Comparison of ENCODE assay signal across 8 mouse cellular contexts in the genomic region with DNA sequence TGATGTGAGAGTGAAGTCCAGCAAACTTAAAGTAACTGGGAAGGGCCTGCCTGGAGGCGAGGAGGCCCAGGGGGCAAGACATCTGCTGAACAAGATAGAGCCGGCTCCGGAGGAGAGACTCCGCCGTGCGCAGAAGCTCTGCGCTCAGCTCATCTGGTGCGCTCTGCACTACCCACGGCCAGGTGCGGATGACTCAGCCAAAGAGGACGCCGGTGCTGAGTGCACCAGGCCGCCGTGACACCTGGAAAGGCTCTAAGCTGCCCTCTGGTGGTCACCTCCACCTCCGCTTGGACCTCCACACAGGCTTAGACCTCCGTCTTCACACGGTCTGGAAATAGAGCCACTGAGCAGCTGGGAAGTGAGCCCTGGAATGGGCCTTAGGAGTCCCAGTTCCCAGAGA. TPM values are rescaled to one million over a fixed set of nuclear protein-coding genes. Genes with fewer than 3 reads are reported as not detected.
DNase-seq lines count a peak whose midpoint lies in the region; ATAC-seq and TF ChIP-seq lines count a peak whose summit lies in the region.

No protein-coding gene starts in this region.

- H3K4me1 ChIP-seq in G1E (ENCODE audit: insufficient read depth, low read depth, low read length), result peaks cover 83% of the 10 kb centered on the region
- peaks cover 19% of the 10 kb centered on the region for H3K4me1 ChIP-seq in forebrain, embryonic 11.5 days (replicated peaks; ENCODE audit: control insufficient read depth, insufficient read depth, low read length)
- peaks cover 45% of the 10 kb centered on the region for H3K4me1 ChIP-seq in limb, embryonic 12.5 days (replicated peaks)
- H3K4me1 ChIP-seq in midbrain, embryonic 12.5 days, result peaks cover 25% of the 10 kb centered on the region; the same call in 1 of the 2 replicates
- H3K4me1 ChIP-seq in stomach, embryonic 14.5 days (ENCODE audit: control insufficient read depth, insufficient read depth, low read length), result peaks cover 15% of the 10 kb centered on the region

- H3K27ac ChIP-seq in forebrain, embryonic 11.5 days (ENCODE audit: low read depth, low read length), result no peak overlapping the region
- no peak overlapping the region for H3K27ac ChIP-seq in limb, embryonic 12.5 days
- H3K27ac ChIP-seq in midbrain, embryonic 12.5 days (replicated peaks), result no peak overlapping the region
- H3K27ac ChIP-seq in stomach, embryonic 14.5 days (ENCODE audit: low read length), result peak overlapping the region; percentile 21; the same call in 1 of the 2 replicates

- H3K36me3 ChIP-seq in G1E (replicated peaks), result no peaks in the 10 kb centered on the region
- H3K36me3 ChIP-seq in forebrain, embryonic 11.5 days (ENCODE audit: control insufficient read depth, insufficient read depth, low read length), result no peaks in the 10 kb centered on the region
- H3K36me3 ChIP-seq in limb, embryonic 12.5 days, result no peaks in the 10 kb centered on the region
- H3K36me3 ChIP-seq in midbrain, embryonic 12.5 days, result no peaks in the 10 kb centered on the region
- no peaks in the 10 kb centered on the region for H3K36me3 ChIP-seq in stomach, embryonic 14.5 days (ENCODE audit: control insufficient read depth, insufficient read depth, low read length)

- no peak overlapping the region for H3K9ac ChIP-seq in forebrain, embryonic 11.5 days (ENCODE audit: low read length)
- no peak overlapping the region for H3K9ac ChIP-seq in limb, embryonic 12.5 days (replicated peaks)
- H3K9ac ChIP-seq in midbrain, embryonic 12.5 days (replicated peaks), result no peak overlapping the region
- H3K9ac ChIP-seq in stomach, embryonic 14.5 days (replicated peaks; ENCODE audit: low read depth, low read length), result no peak overlapping the region; the same call in 1 of the 2 replicates

- peak; percentile 18 for ATAC-seq in G1E (ENCODE audit: extremely low read depth, insufficient number of reproducible peaks, low FRiP score, poor library complexity, severe bottlenecking)
- peak; percentile 63 for ATAC-seq in forebrain, embryonic 11.5 days (replicated peaks; ENCODE audit: low FRiP score)
- ATAC-seq in hematopoietic stem cell, adult 5-6 weeks (replicated peaks in 1 of 2; ENCODE audit: insufficient read depth in 1 of 2, low FRiP score in 2 of 2, low TSS enrichment in 1 of 2, low read depth in 1 of 2, poor library complexity in 2 of 2, severe bottlenecking in 2 of 2), result peak; percentile 24 to 43; a peak in 3 of 4 replicates
- ATAC-seq in limb, embryonic 12.5 days (ENCODE audit: insufficient number of reproducible peaks, insufficient read depth, low FRiP score, low TSS enrichment, low read depth), result peak; percentile 76; the same call in 1 of the 2 replicates
- peak; percentile 32; the same call in 1 of the 2 replicates for ATAC-seq in midbrain, embryonic 12.5 days (ENCODE audit: low FRiP score, low read depth)
- ATAC-seq in stomach, embryonic 14.5 days (ENCODE audit: insufficient number of reproducible peaks, insufficient read depth, low FRiP score, low read depth), result peak; percentile 77

- peak overlapping the region; percentile 64; the same call in 1 of the 2 replicates for H3K4me3 ChIP-seq in G1E (ENCODE audit: low read depth, low read length)
- no peak overlapping the region for H3K4me3 ChIP-seq in forebrain, embryonic 11.5 days (ENCODE audit: low read depth, low read length)
- 0 out of 2 replicates have a peak overlapping the region, but pooled peaks have one; percentile 20 for H3K4me3 ChIP-seq in limb, embryonic 12.5 days (replicated peaks)
- no peak overlapping the region for H3K4me3 ChIP-seq in midbrain, embryonic 12.5 days
- no peak overlapping the region for H3K4me3 ChIP-seq in stomach, embryonic 14.5 days (ENCODE audit: low read depth, low read length)

- 2% methylated on average over 17 of the region's 17 CpGs for WGBS in forebrain, embryonic 11.5 days
- WGBS in limb, embryonic 12.5 days, result 3% methylated on average over 17 of the region's 17 CpGs
- 6% methylated on average over 17 of the region's 17 CpGs for WGBS in midbrain, embryonic 12.5 days
- WGBS in stomach, embryonic 14.5 days, result 3% methylated on average over 16 of the region's 17 CpGs

- peaks cover 3% of the 10 kb centered on the region; the same call in 1 of the 2 replicates for H3K27me3 ChIP-seq in G1E (ENCODE audit: insufficient read depth, low read length)
- peaks cover 46% of the 10 kb centered on the region for H3K27me3 ChIP-seq in forebrain, embryonic 11.5 days (ENCODE audit: control insufficient read depth, insufficient read depth, low read length)
- H3K27me3 ChIP-seq in limb, embryonic 12.5 days, result peaks cover 82% of the 10 kb centered on the region
- H3K27me3 ChIP-seq in midbrain, embryonic 12.5 days, result peaks cover 93% of the 10 kb centered on the region
- peaks cover 15% of the 10 kb centered on the region; the same call in 1 of the 2 replicates for H3K27me3 ChIP-seq in stomach, embryonic 14.5 days (ENCODE audit: control insufficient read depth, insufficient read depth, low read length)

- 0 out of 2 replicates have a peak, but pooled peaks have one; percentile 12 for TF ChIP-seq CTCF in G1E (IDR thresholded peaks at IDR 0.05; ENCODE audit: low read depth, low read length)

- DNase-seq in G1E (ENCODE audit: low spot score), result peak; percentile 42
- DNase-seq in c-Kit-positive CD71-positive TER-119-negative erythroid progenitor cells, embryonic 14.5 days (ENCODE audit: low read depth), result peak; percentile 80
- peak; percentile 85 for DNase-seq in forebrain, embryonic 11.5 days (ENCODE audit: low spot score)
- no peak for DNase-seq in frontal cortex, postnatal 14 days (ENCODE audit: low spot score in 2 of 2)

- no peaks in the 10 kb centered on the region for H3K9me3 ChIP-seq in G1E (replicated peaks)
- H3K9me3 ChIP-seq in forebrain, embryonic 11.5 days (ENCODE audit: control insufficient read depth, low read length), result no peaks in the 10 kb centered on the region
- H3K9me3 ChIP-seq in limb, embryonic 12.5 days, result no peaks in the 10 kb centered on the region
- H3K9me3 ChIP-seq in midbrain, embryonic 12.5 days, result no peaks in the 10 kb centered on the region
- no peaks in the 10 kb centered on the region for H3K9me3 ChIP-seq in stomach, embryonic 14.5 days (ENCODE audit: control insufficient read depth, low read depth, low read length)

- no peak overlapping the region for H3K4me2 ChIP-seq in forebrain, embryonic 11.5 days (ENCODE audit: low read depth, low read length, severe bottlenecking)
- H3K4me2 ChIP-seq in limb, embryonic 12.5 days, result peak overlapping the region; percentile 42
- H3K4me2 ChIP-seq in midbrain, embryonic 12.5 days (replicated peaks), result peak overlapping the region; percentile 29
- peak overlapping the region; percentile 30; the same call in 1 of the 2 replicates for H3K4me2 ChIP-seq in stomach, embryonic 14.5 days (replicated peaks; ENCODE audit: low read depth, low read length)

RNA-seq across cellular contexts. Expression of a gene that starts 7.7 kb away (rescaled TPM):
- total RNA-seq in G1E (2014; fragmentation: Nextera tagmentation) (1,659 and 2,059 TPM in 2 replicates), G1E (2017) (5,034 and 5,354 TPM in 2 replicates)
- 1,198 and 3,016 TPM in 2 replicates for polyA plus RNA-seq in G1E (2012)
- 109 and 120 TPM in 2 replicates for polyA plus RNA-seq in forebrain, embryonic 11.5 days (2014; fragmentation: Nextera tagmentation; extraction: Ambion mirVana)
- 19.3 and 81.7 TPM in 2 replicates for total RNA-seq in hematopoietic stem cell, adult 5-6 weeks (2017)
- polyA plus RNA-seq in limb, embryonic 12.5 days (2016; fragmentation: Nextera tagmentation; extraction: Ambion mirVana), result 43.6 and 53.6 TPM in 2 replicates
- polyA plus RNA-seq in midbrain, embryonic 12.5 days (2016; fragmentation: Nextera tagmentation; extraction: Ambion mirVana), result 31.1 and 38.8 TPM in 2 replicates
- polyA plus RNA-seq in stomach, embryonic 14.5 days (2014; fragmentation: Nextera tagmentation; extraction: Ambion mirVana), result 888 and 910 TPM in 2 replicates

RNA-seq across cellular contexts. Expression of a gene that starts 14.1 kb away (rescaled TPM):
- 541 and 661 TPM in 2 replicates for total RNA-seq in G1E (2014; fragmentation: Nextera tagmentation)
- 2,059 and 2,753 TPM in 2 replicates for total RNA-seq in G1E (2017)
- 6,726 and 9,419 TPM in 2 replicates for polyA plus RNA-seq in G1E (2012)
- 36.5 and 39.0 TPM in 2 replicates for polyA plus RNA-seq in forebrain, embryonic 11.5 days (2014; fragmentation: Nextera tagmentation; extraction: Ambion mirVana)
- 4.9 and 52.7 TPM in 2 replicates for total RNA-seq in hematopoietic stem cell, adult 5-6 weeks (2017)
- polyA plus RNA-seq in limb, embryonic 12.5 days (2016; fragmentation: Nextera tagmentation; extraction: Ambion mirVana), result 15.1 TPM in 2 replicates
- polyA plus RNA-seq in midbrain, embryonic 12.5 days (2016; fragmentation: Nextera tagmentation; extraction: Ambion mirVana), result 12.9 and 13.1 TPM in 2 replicates
- polyA plus RNA-seq in stomach, embryonic 14.5 days (2014; fragmentation: Nextera tagmentation; extraction: Ambion mirVana), result 310 and 332 TPM in 2 replicates

RNA-seq across cellular contexts. Expression of a gene that starts 27.8 kb away (rescaled TPM):
- total RNA-seq in G1E (2014; fragmentation: Nextera tagmentation) (37.7 and 39.9 TPM in 2 replicates), G1E (2017) (40.8 and 42.5 TPM in 2 replicates)
- polyA plus RNA-seq in G1E (2012), result 5.6 and 6.0 TPM in 2 replicates
- polyA plus RNA-seq in forebrain, embryonic 11.5 days (2014; fragmentation: Nextera tagmentation; extraction: Ambion mirVana), result 135 and 143 TPM in 2 replicates
- 29.3 and 31.3 TPM in 2 replicates for total RNA-seq in hematopoietic stem cell, adult 5-6 weeks (2017)
- 114 TPM in 2 replicates for polyA plus RNA-seq in limb, embryonic 12.5 days (2016; fragmentation: Nextera tagmentation; extraction: Ambion mirVana)
- polyA plus RNA-seq in midbrain, embryonic 12.5 days (2016; fragmentation: Nextera tagmentation; extraction: Ambion mirVana), result 96.7 and 98.4 TPM in 2 replicates
- 74.6 and 82.1 TPM in 2 replicates for polyA plus RNA-seq in stomach, embryonic 14.5 days (2014; fragmentation: Nextera tagmentation; extraction: Ambion mirVana)

RNA-seq across cellular contexts. Expression of a gene that starts 34.1 kb away (rescaled TPM):
- total RNA-seq in G1E (2014; fragmentation: Nextera tagmentation) (not detected in 2 replicates), G1E (2017) (not detected in 2 replicates)
- polyA plus RNA-seq in G1E (2012), result not detected in 2 replicates
- 43.6 and 52.3 TPM in 2 replicates for polyA plus RNA-seq in forebrain, embryonic 11.5 days (2014; fragmentation: Nextera tagmentation; extraction: Ambion mirVana)
- not detected in 2 replicates for total RNA-seq in hematopoietic stem cell, adult 5-6 weeks (2017)
- polyA plus RNA-seq in limb, embryonic 12.5 days (2016; fragmentation: Nextera tagmentation; extraction: Ambion mirVana), result 0.43 and 0.45 TPM in 2 replicates
- polyA plus RNA-seq in midbrain, embryonic 12.5 days (2016; fragmentation: Nextera tagmentation; extraction: Ambion mirVana), result 16.9 and 23.8 TPM in 2 replicates
- polyA plus RNA-seq in stomach, embryonic 14.5 days (2014; fragmentation: Nextera tagmentation; extraction: Ambion mirVana), result 3.6 and 6.4 TPM in 2 replicates

RNA-seq across cellular contexts. Expression of a gene that starts 49.5 kb away (rescaled TPM):
- total RNA-seq in G1E (2014; fragmentation: Nextera tagmentation) (not detected in 2 replicates), G1E (2017) (not detected in 2 replicates)
- not detected in 2 replicates for polyA plus RNA-seq in G1E (2012)
- not detected in 2 replicates for polyA plus RNA-seq in forebrain, embryonic 11.5 days (2014; fragmentation: Nextera tagmentation; extraction: Ambion mirVana)
- total RNA-seq in hematopoietic stem cell, adult 5-6 weeks (2017), result not detected in 2 replicates
- polyA plus RNA-seq in limb, embryonic 12.5 days (2016; fragmentation: Nextera tagmentation; extraction: Ambion mirVana), result not detected in 2 replicates
- not detected in 2 replicates for polyA plus RNA-seq in midbrain, embryonic 12.5 days (2016; fragmentation: Nextera tagmentation; extraction: Ambion mirVana)
- polyA plus RNA-seq in stomach, embryonic 14.5 days (2014; fragmentation: Nextera tagmentation; extraction: Ambion mirVana), result not detected in 2 replicates

Comparison
In these comparisons a context has a peak if more than half of its experiments do, and no peak if none do; other contexts are left out.
1. ATAC-seq: peak in every context shown above with its lines; median percentile 77 in stomach, embryonic 14.5 days; 76 in limb, embryonic 12.5 days; 63 in forebrain, embryonic 11.5 days; 34 in hematopoietic stem cell, adult 5-6 weeks; 32 in midbrain, embryonic 12.5 days; 18 in G1E.
2. DNase-seq: peak in G1E (single experiment), c-Kit-positive CD71-positive TER-119-negative erythroid progenitor cells, embryonic 14.5 days (single experiment) and forebrain, embryonic 11.5 days (single experiment); none in frontal cortex, postnatal 14 days (0 of 2).
3. H3K4me3 ChIP-seq: peak in G1E (single experiment) and limb, embryonic 12.5 days (single experiment); none in forebrain, embryonic 11.5 days (single experiment), midbrain, embryonic 12.5 days (single experiment) and stomach, embryonic 14.5 days (single experiment).
4. RNA of a gene that starts 14.1 kb away (polyA plus RNA-seq): 6,726 to 9,419 TPM in G1E; 310 to 332 TPM in stomach, embryonic 14.5 days, 36.5 to 39.0 TPM in forebrain, embryonic 11.5 days, 15.1 TPM in limb, embryonic 12.5 days and 12.9 to 13.1 TPM in midbrain, embryonic 12.5 days; every median in the first group is over 10 times any median in the second.
5. RNA of a gene that starts 27.8 kb away (polyA plus RNA-seq): 135 to 143 TPM in forebrain, embryonic 11.5 days, 114 TPM in limb, embryonic 12.5 days, 96.7 to 98.4 TPM in midbrain, embryonic 12.5 days and 74.6 to 82.1 TPM in stomach, embryonic 14.5 days; 5.6 to 6.0 TPM in G1E; every median in the first group is over 10 times any median in the second.